Mouse (Mus musculus) brain, embryonic 18.5 days (tissue): ENCODE results near the gene Sypl.

Experiments used
- DNase-seq: peaks from one replicate; pipeline ENCODE4 v3.0.0-alpha.2; 2012; ENCODE audit warnings: low read depth, low spot score

Sypl gene

DNA sequence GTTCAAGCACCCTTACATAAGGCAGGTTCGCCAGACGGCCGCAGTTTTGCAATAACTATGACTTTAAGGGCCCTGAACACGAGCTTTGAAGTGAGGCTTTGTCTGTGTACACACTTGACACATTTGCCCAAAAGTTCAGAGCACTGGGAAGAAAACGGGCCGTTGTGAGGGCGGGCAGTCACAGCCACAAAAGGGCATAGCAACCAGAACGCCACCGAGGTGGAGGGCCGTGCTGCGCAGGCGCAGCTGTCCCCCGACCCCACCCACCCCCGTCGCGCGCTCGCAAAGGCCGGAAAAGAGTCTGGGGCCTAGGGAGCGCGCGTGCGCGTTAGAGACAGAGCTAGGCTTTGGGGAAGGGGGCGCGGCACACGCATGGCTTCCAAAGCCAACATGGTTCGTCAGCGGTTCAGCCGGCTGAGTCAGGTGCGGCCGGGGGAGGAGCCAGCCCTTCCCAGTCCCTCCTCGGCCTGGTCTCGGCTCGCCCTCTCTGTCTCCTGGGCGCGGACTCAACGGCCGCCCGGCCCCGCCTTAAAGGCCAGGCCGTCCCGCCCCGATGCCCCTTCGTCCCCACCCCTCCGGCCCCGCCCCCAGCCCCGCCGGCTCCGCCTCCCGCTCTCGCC, at the start of gene Sypl:
Sypl (plus strand) TSS at position 296 of the 620 bp plus-strand sequence.
- DNase-seq, result peak; percentile 95

DNA sequence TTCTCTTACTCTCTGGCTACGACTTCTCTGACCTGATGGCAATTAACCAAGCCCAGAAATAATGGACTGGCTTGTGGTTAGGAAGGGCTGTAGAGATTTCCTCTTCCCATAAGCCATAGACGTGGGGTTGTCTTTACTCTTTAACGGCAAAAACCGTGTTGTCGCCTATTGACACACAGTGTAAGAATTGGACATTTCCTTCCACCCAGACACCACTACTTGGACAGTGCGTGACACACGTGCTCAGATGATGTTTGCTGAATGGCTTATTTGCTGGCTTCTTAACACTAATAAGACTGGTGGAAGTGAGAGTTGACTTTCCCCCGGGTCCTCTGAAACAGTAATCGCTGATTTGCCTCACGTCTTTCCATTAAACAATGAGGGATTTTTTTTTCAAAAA, 44.0 kb upstream of the Sypl start:
- no peak for DNase-seq

DNA sequence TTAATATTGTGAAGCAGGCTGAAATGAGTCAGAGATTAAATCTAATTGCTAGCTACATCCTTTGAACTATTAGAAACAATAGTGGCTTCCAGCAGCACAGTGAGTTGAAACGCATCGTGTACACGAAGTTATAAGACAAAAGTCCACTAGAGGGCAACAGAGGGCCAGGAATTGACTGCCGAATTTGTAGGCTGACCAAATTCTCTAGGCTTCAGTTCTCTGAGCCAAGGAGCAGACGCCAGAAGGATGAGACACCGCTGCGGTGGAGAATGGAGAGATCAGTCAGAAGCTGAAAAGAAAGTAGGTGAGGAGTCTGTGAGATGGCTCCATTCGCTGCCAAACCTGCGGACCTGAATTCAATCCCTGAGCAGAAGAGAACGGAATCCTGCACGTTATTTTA, 43.6 kb upstream of the Sypl start:
- DNase-seq, result peak; percentile 79

- DNase-seq, result no peak
These were observed 43.0 kb upstream of the Sypl start for GRCm38 (mm10) chr12:32910560-32911194.

GRCm38 (mm10) chr12:32911569-32911968, 42.1 kb upstream of the Sypl start:
- no peak for DNase-seq

GRCm38 (mm10) chr12:32912772-32913171, 40.9 kb upstream of the Sypl start:
- DNase-seq, result no peak

DNA sequence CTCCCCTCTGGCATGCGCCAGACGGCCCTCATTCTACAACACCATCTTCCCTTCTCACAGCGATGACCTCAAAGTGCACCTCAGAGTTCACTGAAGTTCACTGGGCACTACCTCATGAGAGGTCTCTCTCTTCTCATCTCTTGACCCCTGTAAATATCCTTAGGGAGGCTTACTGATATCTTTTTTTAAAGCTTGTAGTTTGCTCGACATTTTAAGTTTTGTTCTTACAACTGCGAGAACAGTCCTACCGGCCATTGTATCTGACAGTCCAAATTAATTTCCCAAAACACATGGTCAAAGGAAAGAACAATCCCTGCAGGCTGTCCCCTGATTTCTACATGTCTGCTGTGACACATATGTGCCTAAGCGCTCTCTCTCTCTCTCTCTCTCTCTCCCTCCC, 35.0 kb upstream of the Sypl start:
- no peak for DNase-seq

DNA sequence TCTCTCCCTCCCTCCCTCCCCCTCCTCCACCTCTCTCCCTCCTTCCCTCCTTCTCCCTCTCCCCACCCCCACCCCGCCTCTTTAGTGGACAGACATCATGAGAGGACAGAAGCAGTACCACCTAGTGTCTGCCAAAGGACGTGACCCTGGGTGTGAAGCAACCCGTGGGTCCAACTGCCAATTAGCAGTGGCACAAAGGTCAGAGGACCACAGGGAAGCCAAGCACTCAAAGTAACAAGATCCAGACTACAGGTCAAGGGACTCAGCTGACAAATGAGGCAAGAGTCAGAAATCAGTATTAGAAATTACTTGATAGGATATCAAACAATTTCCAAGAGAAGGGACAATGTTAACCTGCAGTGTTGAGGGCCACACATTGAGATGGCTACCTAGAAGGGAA, 34.6 kb upstream of the Sypl start:
- DNase-seq, result no peak

GRCm38 (mm10) chr12:32919527-32919926, 34.2 kb upstream of the Sypl start:
- DNase-seq, result no peak

DNA sequence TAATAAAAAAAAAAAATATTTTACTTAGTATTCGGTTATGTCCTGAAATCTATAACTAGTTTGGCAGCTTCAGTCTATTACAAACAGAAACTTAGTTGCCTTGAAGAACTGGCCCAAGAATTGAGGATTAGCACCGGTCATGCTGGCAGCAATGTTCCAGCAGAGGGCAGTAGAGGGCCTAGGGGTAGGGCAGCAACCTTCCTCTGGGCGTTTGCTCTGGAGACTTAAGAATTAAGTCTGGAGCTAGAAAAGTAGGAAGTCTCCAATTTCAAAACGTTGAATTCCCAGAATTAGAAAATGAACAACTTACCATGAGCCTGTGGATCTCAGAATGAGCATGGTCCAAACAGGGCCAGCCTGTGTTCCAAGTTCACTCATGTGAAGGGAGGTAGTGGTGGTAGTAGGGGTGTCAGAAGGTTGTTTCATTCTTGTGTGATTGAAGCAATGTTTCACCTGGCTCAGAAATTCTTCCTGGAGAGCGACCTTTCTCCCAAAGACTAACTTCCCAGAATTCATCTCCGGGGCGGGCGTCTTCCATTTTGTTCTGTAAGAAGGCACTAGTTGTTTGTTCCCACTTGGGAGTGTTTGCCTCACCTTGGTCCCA, 33.4 kb upstream of the Sypl start:
- DNase-seq, result no peak

DNA sequence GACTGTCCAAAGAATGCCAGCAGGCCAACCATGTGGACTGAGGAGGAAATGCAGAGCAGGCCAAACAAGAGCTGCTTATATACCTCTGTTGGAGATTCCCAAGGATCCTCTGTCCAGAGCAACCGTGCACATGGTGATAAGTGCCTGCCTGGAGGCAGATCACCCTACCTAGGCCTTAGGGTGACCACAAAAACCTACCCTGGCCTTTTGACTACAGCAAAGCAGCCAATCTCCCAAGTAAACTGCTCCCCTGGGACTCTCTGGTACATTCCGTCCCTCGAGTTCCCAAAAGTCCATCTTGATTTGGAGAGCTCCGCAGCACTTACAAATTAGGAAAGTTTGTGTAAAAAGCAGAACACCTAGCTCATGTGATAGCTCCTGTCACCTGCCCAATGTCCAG, 32.6 kb upstream of the Sypl start:
- DNase-seq, result no peak

DNA sequence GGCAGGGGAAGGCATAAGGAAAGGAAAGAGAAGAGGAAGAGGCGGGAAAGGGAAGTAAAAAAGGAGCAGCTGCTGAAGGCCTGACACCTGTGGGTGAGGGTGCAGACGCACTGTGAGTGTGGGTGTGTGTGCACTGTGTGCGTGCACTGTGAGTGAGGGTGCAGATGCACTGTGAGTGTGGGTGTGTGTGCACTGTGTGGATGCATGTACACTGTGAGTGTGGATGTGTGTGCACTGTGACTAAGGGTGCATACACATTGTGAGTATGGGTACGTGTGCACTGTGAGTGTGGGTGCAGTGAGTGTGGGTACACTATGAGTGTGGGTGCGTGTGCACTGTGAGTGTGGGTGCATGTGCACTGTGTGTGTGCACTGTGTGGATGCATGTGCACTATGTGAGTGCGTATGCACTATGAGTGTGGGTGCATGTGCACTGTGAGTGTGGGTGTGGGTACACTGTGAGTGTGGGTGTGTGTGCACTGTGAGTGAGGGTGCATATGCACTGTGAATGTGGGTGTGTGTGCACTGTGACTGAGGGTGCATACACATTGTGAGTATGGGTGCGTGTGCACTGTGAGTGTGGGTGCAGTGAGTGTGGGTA, 32.1 kb upstream of the Sypl start:
- DNase-seq, result no peak

- DNase-seq, result no peak
These were observed 29.4 kb upstream of the Sypl start for GRCm38 (mm10) chr12:32924245-32924644.

DNA sequence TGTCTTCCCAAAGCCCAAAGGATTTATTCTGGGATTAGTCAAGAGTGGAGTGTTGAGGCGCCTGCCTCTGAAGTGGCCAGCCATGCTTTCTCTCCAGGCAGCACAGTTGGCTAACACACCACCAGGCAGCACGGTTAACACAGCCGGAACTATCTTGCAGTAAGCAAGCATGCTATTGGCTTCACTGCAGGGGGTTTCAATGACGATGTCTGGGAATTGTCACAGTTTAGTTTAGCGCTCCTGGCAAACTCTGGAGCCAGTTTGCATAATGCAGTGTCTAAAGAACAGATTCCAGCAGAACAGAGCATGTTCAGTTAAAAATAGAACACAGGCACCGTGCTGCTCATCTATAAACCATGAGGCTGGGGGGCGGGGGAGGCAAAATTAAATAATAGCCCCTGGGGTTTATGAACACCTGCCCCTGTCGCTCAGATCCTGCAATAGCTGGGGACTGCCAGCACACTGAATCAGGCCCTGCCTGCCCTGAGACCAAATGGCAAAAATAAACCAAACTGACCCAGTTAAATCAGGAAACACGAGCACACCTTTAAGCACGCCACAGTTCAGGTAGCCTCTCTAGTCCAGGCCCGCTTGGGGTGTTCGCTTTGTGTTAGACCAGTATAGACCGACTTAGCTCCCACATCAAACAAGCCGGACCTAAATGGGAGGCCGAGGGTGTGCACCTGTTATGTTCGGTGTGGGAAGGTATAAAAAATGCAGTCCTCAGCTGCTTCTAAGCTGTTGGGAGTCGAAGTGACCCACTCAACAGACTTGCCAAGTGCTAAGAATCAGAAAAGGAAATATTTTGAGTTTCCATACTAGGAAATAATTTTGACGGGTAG, 27.1 kb upstream of the Sypl start:
- DNase-seq, result peak; percentile 79

DNA sequence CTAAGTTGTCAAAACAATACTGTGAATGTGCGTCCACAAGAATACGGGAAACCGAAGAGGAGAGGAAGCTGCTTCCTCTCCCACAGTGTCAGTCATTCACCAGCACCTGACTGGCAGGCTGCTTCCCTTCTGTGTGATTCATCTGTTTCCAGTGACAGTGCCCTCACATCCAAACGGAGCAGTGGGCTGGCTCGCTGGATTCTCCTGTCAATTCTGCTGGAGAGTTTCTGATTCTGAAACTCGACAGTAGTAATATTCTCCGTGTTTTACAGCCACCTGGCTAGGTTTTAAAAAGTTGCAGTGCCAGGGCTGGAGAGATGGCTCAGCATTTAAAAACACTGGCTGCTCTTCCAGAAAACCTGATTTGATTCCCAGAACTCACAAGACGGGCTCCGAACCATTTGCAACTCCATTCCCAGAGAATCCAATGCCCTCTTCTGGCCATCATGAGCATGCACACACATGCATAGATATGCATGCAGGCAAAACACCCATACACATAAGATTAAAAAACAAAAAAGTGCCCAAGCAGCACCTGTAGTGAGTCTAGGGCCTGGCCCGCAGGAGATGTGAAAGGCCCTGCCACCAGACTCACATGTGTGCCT, 26.4 kb upstream of the Sypl start:
- no peak for DNase-seq

GRCm38 (mm10) chr12:32928180-32928579, 25.5 kb upstream of the Sypl start:
- no peak for DNase-seq

DNA sequence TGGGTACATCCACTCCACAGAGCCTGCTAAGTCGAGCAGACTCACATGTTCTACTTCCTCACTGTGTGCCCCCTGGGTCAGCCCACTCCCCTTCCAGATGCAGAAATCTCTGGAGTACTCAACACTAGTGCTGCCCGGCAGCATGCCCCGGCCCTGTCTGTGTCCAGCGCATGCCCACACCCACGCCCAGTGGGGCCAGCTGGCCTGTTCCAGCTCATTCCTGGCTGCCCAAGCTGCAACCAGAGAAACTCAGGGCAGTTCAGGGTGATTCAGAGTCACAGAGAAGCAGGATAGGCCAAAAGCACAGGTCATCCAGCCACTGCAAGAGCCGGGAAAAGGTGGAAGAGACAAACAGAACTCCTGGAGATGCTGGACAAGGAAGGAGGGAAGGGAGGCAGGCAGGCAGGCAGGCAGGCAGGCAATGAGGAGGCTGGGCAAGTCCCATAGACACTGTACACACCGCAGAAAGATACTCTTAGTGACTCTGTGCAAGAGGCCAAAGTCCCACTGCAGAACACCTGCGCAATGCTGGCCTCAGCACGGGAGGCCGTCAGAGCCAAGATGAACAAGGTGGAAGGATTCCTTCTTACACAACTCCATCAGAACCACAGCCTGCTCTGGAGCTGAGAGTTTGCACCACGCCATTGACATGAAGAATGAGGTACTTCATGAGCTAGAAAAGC, 23.7 kb upstream of the Sypl start:
- DNase-seq, result no peak

DNA sequence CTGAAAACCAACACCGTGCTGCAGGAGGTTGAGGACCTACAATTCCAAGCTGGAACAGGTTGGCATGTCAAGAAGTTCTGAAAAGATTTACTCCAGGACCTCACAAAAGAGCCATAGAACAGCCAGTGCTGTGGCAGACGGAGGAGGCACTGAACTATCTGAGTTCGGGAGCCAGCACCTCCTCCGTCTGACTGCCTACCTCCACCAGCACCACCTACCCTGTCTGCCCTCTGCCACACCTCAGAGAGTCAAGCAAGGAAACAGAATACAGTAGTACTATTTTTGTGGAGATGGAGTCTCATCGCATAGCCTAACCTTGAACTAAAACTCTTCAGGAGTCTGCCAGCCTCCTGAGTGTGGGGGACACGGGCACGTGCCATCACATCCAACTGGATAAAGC, 23.1 kb upstream of the Sypl start:
- no peak for DNase-seq

DNA sequence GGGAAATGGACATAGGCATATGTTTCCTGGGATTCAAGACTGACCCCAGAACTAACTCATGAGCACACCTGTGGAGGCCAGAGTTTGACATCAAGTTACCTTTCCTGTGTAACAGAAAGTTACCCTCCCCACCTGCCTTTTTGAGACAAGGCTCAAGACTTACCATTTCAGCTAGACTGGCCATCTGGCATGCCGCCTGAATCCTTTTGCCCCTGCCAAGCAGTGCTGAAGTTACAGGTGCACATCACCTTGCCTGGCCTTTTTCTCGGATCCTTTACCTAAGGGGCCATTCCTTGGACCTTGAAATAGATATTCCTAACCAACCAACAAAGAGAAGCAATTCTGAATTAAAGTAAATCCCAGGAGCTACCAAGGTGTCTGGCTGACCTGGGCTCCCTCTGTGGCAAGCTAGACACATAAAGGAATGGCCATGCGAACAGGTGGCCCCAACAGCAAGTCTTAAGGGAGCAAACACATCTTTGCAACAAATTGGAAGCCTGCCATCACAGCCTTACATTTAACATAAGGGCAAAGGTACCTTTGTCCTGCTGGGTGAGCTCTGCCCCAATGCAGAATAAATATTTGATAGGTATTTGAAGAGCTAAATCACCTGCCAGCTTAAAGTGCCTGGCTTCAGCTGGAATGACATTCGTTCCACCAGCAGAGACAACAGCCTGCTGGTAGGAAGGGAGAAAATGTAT, 17.3 kb upstream of the Sypl start:
- DNase-seq, result no peak

GRCm38 (mm10) chr12:32941141-32941540, 12.6 kb upstream of the Sypl start:
- DNase-seq, result no peak
